Mouse (Mus musculus): ENCODE measurements around the gene Lamc1.

DNA sequence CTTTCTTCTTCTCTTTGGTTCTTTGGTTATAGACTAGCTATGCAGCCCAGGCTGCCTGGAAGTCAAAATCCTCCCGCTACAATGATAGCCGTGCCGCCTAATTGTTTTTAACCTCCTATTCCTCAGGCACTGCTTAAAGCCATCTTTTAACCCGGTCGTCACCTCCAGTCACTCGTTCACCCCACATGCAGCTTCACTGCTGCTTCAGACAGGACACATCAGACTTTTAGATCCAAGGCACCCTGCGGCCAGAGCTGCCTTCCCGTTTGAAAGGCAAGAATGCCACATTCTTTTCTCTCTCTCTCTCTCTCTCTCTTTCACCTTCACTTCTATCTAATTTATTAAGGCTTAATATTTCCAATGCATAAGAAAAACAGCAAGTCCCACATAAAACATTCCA lies 15.6 kb downstream of the Lamc1 start:
- no peak for TF ChIP-seq POLR2A (IDR thresholded peaks at IDR 0.05; ENCODE audit: borderline replicate concordance, insufficient read depth, low read length)
- no peak for TF ChIP-seq CTCF (IDR thresholded peaks at IDR 0.05; ENCODE audit: borderline replicate concordance, insufficient read depth, low read depth, low read length)
